Mouse (Mus musculus): ENCODE results near the gene Plscr3.
A peak's percentile ranks its signal among the peaks of the same experiment; 100 is the strongest.

Gene Plscr3

GRCm38 (mm10) chr11:69867335-69867734 lies 21.2 kb downstream of the Plscr3 start:
- DNase-seq (ENCODE audit: low spot score), result no peak

DNA sequence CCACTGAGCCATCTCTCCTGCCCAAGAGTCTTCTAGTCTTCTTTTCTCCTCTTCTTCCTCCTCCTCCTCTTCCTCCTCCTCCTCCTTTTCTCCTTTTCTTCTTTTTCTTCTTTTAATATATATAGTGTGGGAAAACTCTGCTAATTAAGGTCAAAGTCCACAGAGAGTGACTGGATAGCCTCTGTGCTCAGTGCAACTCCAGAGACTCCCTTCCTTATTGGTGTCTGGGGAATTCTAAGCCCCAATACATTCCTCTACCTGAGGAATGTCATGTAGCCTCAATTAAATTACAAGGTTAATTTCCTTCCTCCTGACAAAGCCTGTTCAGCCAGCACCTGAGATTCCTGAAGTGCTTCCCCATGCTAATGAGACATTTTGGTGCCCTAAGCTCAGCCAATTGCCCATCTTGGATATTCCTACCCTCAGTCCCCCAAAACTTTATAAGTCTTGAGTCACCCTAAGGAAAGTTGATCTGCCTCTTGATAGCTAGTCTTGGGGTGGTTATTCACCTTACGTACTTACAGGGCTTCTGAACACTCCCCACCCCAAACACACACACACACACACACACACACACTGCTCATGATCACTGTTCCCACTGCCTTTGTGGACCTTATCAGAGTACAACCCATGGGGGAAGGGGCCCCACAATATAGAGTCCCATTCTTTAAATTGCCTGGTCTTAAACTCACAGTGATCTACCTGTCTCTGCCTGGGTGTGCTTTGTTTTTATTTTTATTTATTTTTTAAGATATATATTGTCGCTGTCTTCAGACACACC lies 24.3 kb downstream of the Plscr3 start:
- no peak for DNase-seq (ENCODE audit: low spot score)

DNA sequence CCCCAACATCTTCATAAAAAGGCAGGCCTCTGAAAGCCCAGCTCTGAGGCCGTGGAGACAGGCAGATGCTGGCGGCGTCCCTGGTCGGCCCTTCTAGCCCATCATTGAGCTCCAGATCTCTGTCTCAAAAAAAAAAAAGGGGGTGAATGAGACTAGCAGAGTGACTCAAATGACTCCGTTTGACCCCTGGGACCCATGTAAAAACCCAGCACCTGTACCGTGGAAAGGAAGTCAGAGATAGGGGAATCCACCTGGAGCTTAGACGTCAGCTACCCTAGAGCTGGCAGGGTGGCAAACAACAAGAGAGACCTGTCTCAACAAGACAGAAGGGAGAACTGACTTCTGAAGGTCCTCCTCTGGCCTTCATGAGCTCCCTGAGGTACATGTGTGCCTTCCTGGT lies 25.6 kb downstream of the Plscr3 start:
- DNase-seq (ENCODE audit: low spot score), result no peak

GRCm38 (mm10) chr11:69872451-69872850 lies 26.3 kb downstream of the Plscr3 start:
- DNase-seq (ENCODE audit: low spot score), result no peak

GRCm38 (mm10) chr11:69876186-69876585 lies 30.0 kb downstream of the Plscr3 start:
- no peak for DNase-seq (ENCODE audit: low spot score)

DNA sequence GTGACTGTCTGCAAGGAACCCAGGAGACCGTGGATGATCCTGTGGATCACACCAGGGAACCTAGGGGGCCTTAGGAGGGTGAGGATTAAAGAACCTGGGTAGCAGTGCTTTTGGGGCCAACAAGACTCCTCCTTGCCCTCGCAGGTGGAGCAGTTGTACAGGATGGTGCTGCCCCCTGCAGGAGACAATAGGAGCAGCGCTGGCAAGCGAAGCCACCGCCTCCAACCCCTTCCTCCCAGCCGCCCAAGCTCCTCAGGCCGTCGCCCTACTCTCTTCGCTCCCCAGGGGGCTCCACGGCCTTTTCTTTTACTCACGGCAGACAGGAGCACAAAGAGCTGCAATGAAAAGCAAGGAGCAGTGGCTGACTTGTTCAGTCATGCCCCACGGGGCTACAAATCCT lies 30.7 kb downstream of the Plscr3 start:
- peak; percentile 53 for DNase-seq (ENCODE audit: low spot score)

DNA sequence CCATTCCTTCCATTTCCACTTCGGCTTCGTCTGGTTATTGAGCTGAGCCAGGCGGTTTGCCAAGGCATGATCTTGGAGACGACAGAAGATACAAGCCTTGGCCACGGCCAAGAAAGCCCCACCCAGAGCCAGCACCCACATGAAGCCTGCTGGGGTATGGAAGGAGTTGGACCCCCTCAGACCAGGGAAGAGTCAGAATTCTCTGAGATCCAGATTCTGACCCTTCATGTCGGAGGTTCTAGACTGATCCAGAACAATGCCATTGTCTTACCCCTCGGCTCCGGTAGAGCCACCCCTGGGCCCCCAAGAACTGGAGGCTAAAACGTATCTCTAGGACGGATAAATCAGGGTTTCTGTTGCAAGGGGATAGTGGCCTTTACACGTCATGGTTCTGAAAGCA lies 31.7 kb downstream of the Plscr3 start, which contains the start of gene Tmem95:
Gene Tmem95, minus strand, starts transcription at position 141 of the 400 bp plus-strand sequence.
- DNase-seq (ENCODE audit: low spot score), result no peak

DNA sequence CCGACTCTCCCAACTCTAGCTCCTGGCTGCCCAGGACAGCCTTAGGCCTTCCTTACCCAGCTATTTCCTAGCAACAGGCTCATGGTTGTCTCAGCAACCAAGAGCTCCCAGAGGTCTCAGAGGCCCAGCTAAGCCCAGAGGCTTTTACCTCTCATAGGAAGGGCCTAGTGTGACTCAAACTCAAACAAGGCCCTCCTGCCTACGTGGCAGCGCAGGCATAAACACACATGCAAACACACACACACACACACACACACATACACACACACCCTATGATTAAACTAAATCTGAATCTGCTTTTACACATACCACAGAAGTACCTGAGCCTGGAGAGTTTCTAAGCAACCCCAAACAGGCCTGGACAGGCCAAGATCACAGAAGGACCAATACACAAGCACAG lies 32.2 kb downstream of the Plscr3 start:
- no peak for DNase-seq (ENCODE audit: low spot score)

GRCm38 (mm10) chr11:69878952-69879351 lies 32.8 kb downstream of the Plscr3 start:
- DNase-seq (ENCODE audit: low spot score), result no peak

DNA sequence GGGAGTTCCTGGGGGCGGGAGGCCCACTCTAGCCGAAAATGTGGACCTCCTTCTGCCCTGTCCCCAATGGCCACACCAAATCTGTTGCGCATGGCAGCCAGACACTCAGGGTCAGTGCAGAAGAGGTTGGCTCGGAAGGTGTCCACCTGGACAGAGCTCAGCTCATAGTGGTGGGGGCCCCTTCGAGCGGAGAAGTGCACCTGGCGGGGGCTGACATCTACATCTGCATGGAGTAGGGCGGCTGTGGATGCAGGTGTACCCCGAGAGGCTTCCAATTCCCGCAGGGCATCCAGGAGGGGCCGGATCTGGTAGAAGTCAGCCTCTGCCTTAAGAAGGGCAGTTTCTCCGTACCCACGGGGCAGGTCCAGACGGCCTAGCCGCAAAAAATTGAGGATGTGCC lies 33.5 kb downstream of the Plscr3 start:
- DNase-seq (ENCODE audit: low spot score), result no peak

- no peak for DNase-seq (ENCODE audit: low spot score)
These were observed 34.3 kb downstream of the Plscr3 start for GRCm38 (mm10) chr11:69880506-69880852.

GRCm38 (mm10) chr11:69880853-69881603 lies 34.9 kb downstream of the Plscr3 start, which contains the start of gene Kctd11:
TSS of gene Kctd11 (minus strand) at chr11:69881406.
- DNase-seq (ENCODE audit: low spot score), result no peak

- no peak for DNase-seq (ENCODE audit: low spot score)
These were observed 35.9 kb downstream of the Plscr3 start for GRCm38 (mm10) chr11:69881787-69882670.

- DNase-seq (ENCODE audit: low spot score), result no peak
These were observed 36.9 kb downstream of the Plscr3 start for GRCm38 (mm10) chr11:69883066-69883465.

GRCm38 (mm10) chr11:69883527-69884151 lies 37.5 kb downstream of the Plscr3 start:
- DNase-seq (ENCODE audit: low spot score), result no peak

DNA sequence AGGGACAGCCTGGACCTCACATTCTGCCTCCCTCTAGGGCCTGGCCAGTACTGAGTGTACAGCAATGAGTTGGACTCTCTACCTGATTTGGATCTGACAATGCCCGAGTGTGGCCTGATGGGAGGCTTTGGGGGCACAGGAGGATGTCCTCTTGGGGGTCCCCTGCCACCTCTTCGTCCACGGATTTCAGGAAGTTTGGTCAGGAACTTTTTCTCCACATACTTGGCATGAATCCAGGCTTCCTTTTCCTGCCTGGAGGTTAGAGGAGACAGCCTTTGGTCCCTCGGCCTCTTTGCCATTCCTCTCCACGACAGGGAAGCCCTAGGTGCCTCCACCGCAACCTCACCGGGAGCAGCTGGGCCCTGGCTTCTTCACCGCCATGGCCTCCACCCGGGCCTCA lies 38.1 kb downstream of the Plscr3 start:
- no peak for DNase-seq (ENCODE audit: low spot score)

DNA sequence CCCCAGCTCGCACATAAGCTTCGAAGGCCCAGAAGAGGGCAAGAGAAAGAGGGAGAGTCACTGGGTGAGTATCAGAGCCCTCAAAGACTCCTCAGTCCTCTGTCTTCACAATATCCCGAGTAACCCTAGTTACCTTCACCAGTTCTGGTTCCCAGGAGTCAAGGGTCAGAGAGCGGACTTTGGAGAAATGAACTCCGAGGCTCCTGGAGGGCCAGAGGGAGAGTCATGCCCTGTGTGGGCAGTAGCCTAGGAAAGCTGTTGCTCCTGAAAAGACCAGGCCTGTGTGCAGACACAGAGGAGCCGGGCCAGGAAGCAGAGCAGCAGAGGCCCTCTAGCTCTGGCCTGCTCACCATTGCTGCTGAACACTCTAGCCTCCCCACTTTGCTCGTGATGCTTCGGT lies 38.5 kb downstream of the Plscr3 start:
- DNase-seq (ENCODE audit: low spot score), result no peak

DNA sequence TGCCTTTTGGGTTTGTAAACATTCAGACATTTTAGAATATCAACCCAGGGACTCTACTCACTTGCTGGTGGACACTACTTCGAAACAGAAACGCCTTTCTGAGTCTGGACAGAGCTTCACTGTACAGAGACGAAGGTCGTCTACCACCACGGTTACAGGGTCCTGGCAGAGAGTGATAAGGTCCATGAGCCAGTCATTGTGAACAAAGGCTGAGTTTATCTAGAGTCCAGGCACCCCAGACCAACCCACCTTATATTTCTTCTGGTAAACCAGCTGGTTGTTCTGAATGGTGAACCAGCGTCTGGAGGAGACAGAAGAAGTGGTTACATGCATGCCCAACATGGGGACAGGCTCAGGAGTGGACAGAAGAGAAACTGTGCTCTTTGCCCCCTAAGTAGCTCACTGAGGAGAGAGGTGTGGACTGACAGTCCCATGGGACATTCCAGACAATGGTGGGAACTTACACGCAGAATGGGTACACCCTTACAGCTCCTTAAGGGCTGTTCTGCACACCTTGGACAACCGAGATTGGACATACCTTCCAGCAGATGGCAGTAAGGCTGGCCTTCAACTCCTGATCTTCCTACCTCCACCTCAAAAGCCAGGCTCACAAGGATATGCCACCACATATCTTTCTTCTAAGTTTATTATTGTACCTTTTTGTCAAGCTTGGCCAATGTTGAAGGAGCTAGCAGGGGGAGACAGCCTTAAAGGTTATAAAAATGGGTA lies 40.9 kb downstream of the Plscr3 start:
- DNase-seq (ENCODE audit: low spot score), result no peak

DNA sequence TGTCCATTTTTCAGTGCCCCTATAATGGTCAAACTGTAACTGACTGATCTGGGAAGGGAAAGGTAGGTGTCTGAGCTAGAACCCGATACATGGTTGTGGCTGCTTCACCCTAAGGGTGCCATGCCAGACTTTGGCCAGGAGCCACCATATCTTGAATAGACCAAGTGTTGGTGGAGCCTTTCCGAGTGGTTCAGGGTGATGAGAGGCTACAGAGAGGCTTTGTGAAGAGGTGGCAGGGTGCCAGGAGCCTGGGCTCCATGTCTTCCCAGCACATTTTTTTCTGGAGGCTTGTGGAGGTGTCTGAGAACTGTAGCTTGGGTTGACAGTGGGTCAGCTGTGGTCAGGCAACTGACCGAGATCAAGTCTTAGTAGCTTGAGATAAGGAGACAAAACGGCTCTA lies 45.3 kb downstream of the Plscr3 start:
- DNase-seq (ENCODE audit: low spot score), result no peak

- no peak for DNase-seq (ENCODE audit: low spot score)
These were observed 48.5 kb downstream of the Plscr3 start for GRCm38 (mm10) chr11:69894671-69895070.

DNA sequence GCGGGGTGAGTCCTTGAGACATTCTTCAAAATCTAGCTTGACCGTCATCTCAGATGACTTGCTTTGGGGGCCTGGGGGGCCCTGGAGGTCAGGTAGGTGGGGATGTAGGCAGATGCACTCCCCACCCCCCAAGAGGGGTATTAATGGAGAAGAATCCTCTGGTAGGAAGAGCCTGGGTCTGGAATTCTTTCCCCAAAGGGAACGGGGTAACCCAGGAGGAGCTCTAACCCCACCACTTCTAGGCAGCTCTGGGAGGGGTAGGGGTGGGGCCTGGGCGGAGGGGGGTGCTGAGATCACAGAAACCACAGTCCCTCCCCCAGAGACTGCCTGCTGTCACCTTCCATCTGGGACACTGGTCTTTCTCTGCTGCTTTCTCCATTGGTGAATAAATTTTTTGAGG lies 49.1 kb downstream of the Plscr3 start, which contains the start of gene Acap1:
Gene Acap1, minus strand, starts transcription at position 249 of the 400 bp plus-strand sequence.
- no peak for DNase-seq (ENCODE audit: low spot score)
